Mouse (Mus musculus) C2C12 (cell line): ENCODE results near the gene Clstn2.

ENCODE experiments used
- CEBPB ChIP-seq: IDR thresholded peaks from one replicate; pipeline ENCODE4 v1.6.1; 2011; ENCODE audit warnings: low read depth, mild to moderate bottlenecking, control low read depth, moderate library complexity
- CTCF ChIP-seq: IDR thresholded peaks from one replicate; pipeline ENCODE4 v1.5.1; 2011; ENCODE audit not compliant: control insufficient read depth, insufficient read depth, insufficient read length
- MAX ChIP-seq: IDR thresholded peaks from one replicate; pipeline ENCODE4 v1.6.1; 2011; ENCODE audit warnings: mild to moderate bottlenecking, control low read depth
- MYOD1 ChIP-seq: IDR thresholded peaks from one replicate; pipeline ENCODE4 v1.6.1; 2011; ENCODE audit warnings: low read depth; ENCODE audit not compliant: control insufficient read depth, insufficient read length
- MYOG ChIP-seq: IDR thresholded peaks from one replicate; pipeline ENCODE4 v1.6.1; 2011; ENCODE audit not compliant: control insufficient read depth, insufficient read length; ENCODE audit errors: extremely low read depth
- USF1 ChIP-seq: IDR thresholded peaks from one replicate; pipeline ENCODE4 v1.6.1; 2011; ENCODE audit warnings: low read depth, mild to moderate bottlenecking, control low read depth, moderate library complexity

GRCm38 (mm10) chr9:97883336-97883735, 149.6 kb downstream of the Clstn2 start:
- TF ChIP-seq CTCF, result no peak
- TF ChIP-seq MAX, result no peak
- TF ChIP-seq MYOG, result no peak
- no peak for TF ChIP-seq USF1
- no peak for TF ChIP-seq CEBPB
- TF ChIP-seq MYOD1, result no peak
